Mouse (Mus musculus): ENCODE measurements at regions not wholly inside any gene's neighbourhood (a gene's known extent, or its start where the extent isn't known, plus 50 kb on each side); places are given as distances from the start of the nearest gene placed in this dataset.

DNA sequence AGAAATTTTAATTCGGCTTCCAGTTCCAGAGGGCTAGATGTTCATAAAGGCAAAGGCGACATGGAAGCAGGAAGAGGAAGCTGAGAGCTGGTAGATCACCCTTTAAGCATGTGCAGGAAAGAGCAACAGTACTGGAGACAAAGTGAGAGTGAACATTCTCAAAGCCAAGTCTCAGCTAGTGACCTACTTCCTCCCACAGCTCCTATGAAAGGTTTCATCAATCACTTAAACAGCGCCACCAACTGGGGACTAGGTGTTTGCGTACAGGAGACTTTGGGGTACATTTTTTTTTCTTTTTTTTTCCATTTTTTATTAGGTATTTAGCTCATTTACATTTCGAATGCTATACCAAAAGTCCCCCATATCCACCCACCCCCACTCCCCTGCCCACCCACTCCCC lies 61.7 kb upstream of the Gucy1a1 start:
- TF ChIP-seq CTCF (IDR thresholded peaks at IDR 0.05), result peak; percentile 50
- no peak for TF ChIP-seq EP300 (IDR thresholded peaks at IDR 0.05; ENCODE audit: insufficient read depth, low read depth, low read length)
- no peak for TF ChIP-seq POLR2A (IDR thresholded peaks at IDR 0.05; ENCODE audit: insufficient read depth, low read depth, low read length)
